Mouse (Mus musculus): Measurements from ENCODE around the gene Hhat.

The Hhat gene

GRCm38 (mm10) chr1:192489908-192490825 lies 280.9 kb downstream of the Hhat start:
- in situ Hi-C loops (cut with MboI) = no loop called here

DNA sequence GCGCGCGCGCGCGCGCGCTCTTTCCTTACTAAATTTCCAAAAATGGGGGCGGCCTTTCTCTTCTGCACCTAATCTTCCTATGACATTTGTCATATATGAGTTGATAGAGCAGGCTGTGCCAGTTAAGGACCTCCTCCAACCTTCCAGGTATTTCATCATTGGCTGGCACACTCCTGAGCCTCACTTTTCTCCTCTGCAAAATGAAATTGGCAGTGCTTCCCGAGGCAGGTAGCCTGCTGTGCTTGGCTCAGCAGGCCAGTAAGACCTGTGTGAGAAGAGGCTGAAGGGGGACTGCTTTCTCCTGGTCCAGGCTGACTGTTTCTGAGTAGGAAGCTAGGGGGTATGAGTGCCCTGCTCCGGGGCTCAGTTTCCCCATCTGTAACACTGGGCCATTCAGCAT lies 283.5 kb downstream of the Hhat start:
- in situ Hi-C loops (cut with MboI) = no loop called here

DNA sequence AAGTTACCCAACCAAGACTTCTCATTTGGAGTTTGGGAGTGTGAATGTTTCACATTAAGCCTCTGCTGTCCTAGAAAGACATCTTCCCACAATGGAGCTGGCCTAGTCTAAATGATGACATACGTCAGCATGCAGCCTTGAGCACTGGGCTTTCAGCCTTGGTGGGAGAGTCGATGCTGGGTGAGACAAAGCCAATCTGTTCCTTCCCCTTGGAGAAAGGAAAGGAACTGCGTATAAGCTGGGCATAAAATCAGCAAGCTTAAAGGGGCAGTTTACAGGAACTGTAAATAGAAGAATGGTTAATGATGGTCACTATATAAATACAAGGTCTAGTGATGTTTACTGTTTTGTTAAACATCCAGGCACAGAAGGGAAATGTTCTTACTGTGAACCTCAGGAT lies 286.0 kb downstream of the Hhat start:
- in situ Hi-C loops (cut with MboI) = no loop called here

- in situ Hi-C loops (cut with MboI) = no loop called here
Observed at GRCm38 (mm10) chr1:192481446-192481845, 289.6 kb downstream of the Hhat start.

DNA sequence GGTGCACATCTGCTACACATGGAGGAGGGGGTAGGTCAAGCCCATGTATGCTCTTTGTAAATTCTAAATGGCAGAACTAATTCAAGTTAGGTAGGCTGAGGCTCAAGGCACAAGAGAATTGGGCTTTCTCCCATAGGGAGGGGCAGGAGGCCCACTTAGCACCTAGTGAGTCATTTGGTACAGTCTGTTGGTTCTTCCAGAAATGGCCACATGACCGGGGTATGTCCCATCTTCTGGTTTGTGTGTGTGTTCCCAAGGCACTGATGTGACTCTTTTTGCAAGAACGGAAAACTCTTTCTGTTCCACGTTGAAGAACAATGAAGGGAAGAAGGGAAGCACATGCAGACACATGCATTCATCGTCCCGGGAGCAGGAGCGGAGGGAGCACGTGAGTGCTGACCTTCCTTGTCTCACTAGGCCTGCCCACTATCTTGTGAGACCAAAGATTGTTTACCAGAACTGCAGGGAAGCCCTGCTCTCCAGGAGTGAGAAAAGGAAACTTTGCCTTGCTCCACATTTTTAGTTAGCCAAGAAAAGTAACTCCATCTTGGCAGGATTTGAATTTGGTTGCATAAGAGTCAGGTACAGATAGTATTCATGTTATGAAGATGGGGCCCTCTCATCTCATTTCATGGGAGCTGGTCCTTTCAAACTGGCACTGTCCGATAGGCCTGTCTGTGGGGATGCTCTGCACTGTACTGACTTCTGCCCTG lies 290.8 kb downstream of the Hhat start:
- in situ Hi-C loops (cut with MboI) = no loop called here

GRCm38 (mm10) chr1:192478176-192478575 lies 292.8 kb downstream of the Hhat start:
- in situ Hi-C loops (cut with MboI) = no loop called here

DNA sequence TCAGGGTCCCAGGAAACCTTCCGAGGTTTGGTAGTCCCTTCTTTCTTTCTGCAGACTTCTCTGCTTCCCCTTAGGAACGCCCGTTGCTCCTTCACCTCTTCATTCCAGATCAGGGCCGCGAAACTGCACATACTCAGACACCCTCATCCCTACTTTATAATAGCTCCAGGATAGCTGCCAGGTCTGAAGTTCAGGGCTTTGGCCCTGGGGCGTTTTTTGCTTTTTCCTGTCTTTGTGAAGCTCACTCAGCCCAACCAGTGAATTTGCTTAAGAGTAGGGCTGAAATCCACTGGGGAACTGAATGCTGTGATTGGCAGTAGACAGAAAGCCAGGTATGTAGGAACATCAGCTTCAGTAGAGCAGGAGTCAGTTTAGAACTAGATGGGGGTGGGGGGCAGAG lies 293.5 kb downstream of the Hhat start:
- in situ Hi-C loops (cut with MboI) = no loop called here

- in situ Hi-C loops (cut with MboI) = no loop called here
Observed at GRCm38 (mm10) chr1:192476704-192477103, 294.3 kb downstream of the Hhat start.

- in situ Hi-C loops (cut with MboI) = no loop called here
Observed at GRCm38 (mm10) chr1:192473134-192473533, 297.9 kb downstream of the Hhat start.

DNA sequence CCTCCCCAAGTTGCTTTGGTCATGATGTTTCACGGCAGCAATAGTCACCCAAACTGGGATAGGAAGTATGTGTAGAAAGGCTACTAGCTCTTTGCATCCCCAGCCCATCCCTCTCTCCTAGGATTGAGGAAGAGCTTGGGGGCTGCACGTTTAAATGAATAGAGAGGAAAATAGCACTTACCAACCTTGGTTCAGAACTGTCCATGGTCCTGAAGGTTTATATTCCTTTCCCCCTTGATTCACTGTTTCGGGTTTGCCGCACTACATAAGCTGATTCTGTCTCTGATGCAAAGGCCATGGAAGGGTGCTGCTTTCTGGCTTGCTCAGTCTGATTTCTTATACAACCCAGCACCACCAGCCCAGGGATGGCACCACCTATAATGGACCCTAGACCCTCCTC lies 298.7 kb downstream of the Hhat start:
- in situ Hi-C loops (cut with MboI) = no loop called here

DNA sequence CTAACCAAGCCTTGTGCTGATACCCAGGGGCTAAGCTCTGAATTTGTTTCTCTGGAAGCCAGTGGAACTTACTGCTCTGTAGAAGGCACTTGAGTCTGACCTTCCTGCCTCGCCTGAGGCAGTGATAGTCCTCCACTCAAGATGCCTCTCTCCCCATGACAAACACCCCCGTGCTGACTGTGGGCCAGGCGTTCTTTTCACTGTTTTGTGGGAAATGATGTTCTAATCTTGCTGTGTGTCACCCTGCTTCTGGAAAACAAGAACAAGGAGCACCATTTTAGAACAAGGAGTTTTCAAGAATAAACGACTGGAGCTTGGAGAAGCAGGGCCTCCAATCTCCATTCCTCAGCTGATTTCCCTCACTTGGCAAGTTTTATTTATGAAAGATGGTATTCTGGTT lies 307.3 kb downstream of the Hhat start:
- in situ Hi-C loops (cut with MboI) = no loop called here

DNA sequence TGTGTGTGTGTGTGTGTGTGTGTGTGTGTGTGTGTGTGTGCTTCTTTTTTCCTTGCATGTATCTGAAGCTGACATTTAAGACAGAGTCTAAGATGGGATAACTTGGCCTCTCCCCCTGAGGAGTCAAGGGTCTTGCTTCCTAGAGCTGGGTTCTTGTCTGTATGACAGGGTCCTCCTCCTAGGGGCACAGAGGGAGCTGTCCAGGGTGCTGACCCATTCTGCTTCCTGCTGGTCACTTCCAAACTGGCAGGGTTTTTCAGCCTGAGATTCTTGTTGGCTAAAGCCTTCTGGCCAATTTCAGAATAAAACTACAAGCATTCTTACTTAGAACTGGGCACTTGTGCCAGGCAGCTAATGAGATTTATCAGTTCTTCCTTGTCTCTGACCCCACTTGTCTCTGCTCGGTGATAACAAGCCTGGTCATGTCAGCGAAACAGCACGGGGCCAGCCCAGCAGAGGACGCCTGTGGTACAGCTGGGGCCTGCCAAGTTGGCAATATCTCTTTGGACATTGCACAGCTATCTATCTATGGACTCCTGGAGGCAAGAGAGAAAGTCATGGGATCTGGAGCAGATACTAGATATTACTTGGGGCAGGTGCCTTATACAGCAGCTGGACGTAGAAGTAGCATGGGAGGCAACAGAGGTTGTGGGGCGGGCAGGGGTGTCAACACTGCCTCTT lies 313.4 kb downstream of the Hhat start:
- in situ Hi-C loops (cut with MboI) = no loop called here

- in situ Hi-C loops (cut with MboI) = no loop called here
Observed at GRCm38 (mm10) chr1:192457037-192457436, 314.0 kb downstream of the Hhat start.

- in situ Hi-C loops (cut with MboI) = no loop called here
Observed at GRCm38 (mm10) chr1:192454981-192455380, 316.0 kb downstream of the Hhat start.

DNA sequence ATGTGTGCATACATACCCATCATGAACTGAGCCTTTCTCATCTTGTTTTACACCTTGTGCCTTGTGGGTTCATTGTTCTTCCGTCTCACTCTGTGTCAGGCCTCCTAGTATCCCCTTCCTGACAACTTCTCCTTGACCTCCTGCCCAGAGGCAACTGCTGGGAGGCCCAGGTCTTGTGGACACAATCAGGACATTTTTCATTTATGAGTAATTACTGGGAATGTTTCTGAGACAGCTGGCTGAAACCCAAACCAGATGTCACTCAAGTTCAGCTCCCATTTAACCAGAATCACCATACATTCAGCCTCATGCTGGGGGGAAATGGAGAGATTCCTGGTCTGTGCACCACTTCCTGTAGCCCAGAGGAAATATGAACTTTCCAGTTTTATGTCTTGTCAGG lies 316.5 kb downstream of the Hhat start:
- in situ Hi-C loops (cut with MboI) = no loop called here

DNA sequence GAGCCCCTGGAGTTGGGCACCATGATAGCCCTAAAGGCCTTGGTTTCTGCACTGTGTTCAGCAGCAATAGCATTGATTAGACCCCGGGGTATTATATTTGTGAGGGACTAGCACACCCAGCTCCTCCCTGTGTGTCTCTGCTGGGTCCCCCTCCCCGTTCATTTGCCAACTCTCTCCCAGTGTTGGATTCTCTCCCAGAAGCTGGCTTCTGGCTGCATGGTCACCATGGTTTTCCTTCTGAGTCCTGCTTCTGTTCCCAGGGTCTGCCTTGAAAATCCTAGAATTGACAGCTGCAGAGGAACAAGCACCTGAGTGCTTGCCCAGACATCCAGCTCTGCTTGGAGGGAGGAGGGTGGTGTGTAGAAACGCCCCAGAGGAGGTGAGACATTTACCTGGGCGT lies 319.3 kb downstream of the Hhat start:
- in situ Hi-C loops (cut with MboI) = no loop called here

DNA sequence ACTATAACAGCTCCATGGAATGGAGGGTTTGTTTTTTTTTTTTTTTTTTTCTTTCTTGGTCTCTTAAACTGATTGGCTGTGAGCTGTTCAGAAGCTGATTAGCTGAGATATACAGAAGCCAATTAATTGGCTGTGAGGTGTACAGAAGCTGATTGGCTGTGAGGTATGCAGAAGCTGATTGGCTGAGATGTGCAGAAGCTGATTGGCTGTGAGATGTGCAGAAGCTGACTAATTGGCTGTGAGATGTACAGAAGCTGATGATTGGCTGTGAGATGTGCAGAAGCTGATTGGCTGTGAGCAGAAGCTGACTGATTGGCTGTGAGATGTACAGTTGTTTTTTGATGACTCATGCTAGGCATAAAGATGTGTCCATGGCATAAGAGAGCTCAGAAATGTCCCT lies 320.6 kb downstream of the Hhat start:
- in situ Hi-C loops (cut with MboI) = no loop called here

DNA sequence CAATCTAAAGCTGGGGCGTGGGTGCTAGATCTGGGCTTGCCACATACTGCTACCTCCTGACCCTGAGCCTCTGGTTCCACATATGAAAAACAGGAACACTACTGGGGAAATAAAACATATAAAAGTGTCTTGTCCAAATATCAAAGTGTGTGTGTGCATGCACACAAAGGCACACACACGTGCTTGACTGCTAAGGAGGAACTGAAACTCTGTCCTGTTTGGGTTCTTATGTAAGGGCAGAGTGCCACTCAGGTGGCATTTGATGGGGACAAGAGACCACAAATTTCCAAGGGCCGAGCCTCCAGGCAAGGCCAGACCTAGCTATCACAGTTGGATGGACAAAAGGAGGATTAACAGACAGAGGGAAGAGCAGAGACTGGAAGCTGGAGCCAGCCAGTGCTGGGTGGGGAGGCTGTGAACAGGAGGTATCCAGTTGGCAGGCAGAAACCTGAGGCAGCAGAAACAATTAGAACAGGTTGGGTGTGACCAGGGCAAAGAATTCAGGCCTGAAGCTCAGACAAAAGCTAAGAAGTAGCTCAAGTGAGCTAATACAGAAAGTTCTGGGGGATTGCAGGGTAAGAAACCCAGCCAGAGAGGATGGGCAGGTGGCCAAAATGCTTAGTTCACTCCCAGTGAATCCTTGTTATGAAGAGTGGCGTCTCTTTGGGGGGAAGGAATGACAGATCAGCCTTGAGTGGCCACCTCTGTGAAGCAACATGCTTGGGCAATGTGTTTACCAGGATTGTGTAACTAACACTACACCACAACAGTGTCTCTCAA lies 321.3 kb downstream of the Hhat start:
- in situ Hi-C loops (cut with MboI) = no loop called here

DNA sequence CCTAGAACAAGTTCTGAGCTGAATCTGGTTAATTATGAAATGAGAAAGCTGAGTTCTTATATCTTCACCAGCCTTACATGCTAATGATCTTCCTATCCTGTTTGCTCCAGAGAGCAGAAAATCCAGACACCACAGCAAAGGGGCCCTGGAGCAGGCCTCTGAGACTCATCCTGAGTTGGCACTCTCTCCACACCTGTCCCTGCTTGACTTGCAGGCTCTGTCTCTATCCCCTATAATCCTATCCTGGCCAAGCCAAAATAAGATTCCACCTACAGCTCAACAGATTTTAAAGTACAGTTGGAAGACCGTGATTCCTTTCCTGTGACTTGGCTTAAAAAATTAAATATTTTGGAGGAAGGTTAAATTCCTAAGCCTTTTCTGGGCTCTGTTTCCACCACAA lies 322.5 kb downstream of the Hhat start:
- in situ Hi-C loops (cut with MboI) = no loop called here

- in situ Hi-C loops (cut with MboI) = no loop called here
Observed at GRCm38 (mm10) chr1:192447666-192448065, 323.4 kb downstream of the Hhat start.

Measured in mature B cell (primary cell).